Mouse (Mus musculus): Measurements from ENCODE around the gene Rtp4.

DNA sequence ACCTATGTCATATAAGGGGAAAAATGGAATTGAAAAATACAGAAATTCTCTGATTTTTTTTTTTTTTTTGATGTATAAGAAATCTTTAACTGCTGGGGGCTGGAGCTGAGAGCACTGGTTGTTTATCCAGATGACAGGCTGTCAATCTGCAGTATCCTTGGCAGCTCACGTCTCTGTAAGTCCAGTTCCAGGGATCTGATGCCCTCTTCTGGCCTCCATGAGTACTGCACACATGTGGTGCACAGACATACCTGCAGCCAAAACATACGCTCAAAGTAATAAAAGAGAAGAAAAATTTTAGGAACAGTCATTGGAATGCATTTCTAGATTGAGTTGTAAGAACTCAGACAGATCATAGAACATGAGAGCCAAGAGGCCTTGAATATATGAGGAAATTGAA, 112.6 kb downstream of the Rtp4 start:
- TF ChIP-seq CTCF (conservative IDR thresholded peaks at IDR 0.05; ENCODE audit: low read length) (peak; percentile 77), POU5F1 (IDR thresholded peaks at IDR 0.05; ENCODE audit: borderline replicate concordance, low read length) (no peak), NANOG (IDR thresholded peaks at IDR 0.05; ENCODE audit: borderline replicate concordance, low read length) (no peak)
